Mouse (Mus musculus): Measurements from ENCODE around the gene Nek8.
"Not testable (repeated sequence)": the region's sequence is repeated elsewhere in the genome, so short reads cannot be mapped to it uniquely, and the experiment has no call there.

Gene Nek8

DNA sequence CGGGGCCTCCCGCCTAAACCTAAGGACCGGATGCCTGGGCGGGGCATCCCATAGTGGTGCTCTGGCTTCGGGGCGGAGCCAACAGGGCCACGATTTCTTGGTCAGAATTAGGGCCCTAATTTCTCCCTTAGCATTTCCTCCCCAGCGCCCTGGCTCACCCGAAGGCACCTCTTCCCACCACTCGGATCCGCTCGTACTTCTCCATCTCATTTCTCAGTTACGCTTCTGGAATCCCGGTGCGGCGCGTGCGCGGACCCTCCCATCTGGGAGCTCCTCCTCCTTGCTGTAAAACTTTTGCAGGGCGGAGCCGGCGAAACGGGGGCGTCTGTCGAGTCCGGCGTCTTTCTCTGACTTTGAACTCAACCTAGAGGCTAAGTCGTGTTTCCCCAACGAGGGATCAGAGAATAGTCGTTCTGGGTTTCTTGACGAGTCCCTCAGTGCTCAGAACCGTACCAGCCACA is at the start of gene Nek8, which contains the start of gene Tlcd1:
Gene Nek8, minus strand, starts transcription at position 274 of the 461 bp plus-strand sequence.
Gene Tlcd1, plus strand, starts transcription at position 310 of the 461 bp plus-strand sequence.
- in situ Hi-C loops (cut with MboI; ENCODE audit: low sequenced_read_pairs) = no loop called here

DNA sequence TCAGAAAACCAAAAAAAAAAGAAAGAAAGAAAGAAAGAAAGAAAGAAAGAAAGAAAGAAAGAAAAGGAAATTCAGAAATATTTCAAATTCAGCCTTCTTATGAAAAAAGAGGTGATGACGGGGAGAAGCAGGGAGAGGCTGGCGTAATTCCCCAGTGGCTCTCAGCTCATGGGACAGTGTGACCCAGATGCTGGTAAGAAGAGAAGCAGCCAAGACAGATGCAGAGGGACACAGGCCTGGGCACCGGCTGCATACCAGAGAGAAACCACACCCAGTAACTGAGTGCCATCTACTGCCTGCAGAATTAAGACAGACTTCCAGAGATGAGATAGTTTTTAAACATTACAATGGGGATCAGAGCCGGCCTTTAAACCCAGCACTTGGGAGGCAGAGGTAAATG is 47.1 kb upstream of the Nek8 start:
- in situ Hi-C loops (cut with MboI; ENCODE audit: low sequenced_read_pairs) = no loop called here

DNA sequence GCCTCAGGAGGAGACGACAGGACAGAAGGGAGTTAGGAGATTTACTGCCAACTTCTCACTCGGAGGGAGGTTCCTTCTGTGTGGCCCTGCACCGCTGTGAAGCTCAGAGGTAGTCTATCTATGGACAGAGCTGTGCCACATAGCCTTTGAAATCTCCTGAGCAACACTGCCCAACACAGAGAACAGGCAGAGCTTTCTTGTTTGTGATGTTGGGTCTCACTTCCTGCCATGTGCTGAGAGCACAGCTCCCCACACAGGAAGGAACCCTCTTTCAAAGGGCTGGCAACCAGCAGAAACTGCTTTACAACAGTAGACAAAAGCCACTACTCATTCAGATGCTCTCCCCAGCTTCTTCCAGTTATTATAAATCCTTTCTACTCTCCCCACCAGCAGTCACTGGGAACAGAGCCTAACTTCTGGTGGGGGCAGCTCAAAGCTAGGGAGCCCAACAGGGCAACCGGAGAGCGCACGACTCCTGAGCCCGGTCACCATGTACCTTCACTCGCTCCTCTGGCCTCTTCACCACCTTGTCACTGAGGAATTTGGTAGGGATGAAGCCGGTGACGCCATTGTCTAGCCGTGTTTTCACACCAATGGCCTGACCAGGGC is 39.3 kb upstream of the Nek8 start:
- in situ Hi-C loops (cut with MboI; ENCODE audit: low sequenced_read_pairs) = no loop called here

DNA sequence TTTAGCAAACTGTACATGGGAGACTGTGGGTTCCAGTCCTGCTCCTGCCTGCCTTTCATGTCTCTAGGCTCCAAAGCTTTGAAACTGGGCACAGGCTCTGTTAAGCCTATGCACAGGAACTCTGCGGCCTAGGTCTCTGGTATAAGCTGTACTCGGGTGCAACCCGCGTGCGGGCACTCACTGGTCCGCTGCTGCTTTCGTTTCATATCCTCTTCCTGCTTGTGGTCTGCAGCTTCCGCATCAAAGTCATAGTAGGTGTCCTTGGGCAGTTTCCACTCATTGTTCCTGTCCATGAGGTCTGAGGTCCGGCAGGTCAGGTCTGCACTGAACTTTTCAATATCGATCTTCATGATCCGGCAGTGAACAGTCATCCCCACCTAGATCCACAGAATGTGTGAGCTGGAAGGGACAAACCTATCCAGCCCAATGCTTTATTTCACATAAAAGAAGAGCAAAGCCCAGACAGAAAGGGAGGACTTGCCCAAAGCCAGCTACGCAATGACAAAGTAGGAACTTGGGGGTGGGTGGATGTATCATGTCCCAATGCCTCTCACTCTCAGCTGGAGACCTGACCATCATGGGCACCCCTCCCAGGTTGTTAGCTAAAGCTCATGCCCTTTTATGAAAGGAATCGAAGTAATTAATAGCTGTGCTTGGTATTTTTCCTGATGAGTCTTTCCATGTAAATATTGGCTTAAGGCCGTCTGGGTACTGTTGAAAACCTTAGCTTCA is 36.8 kb upstream of the Nek8 start:
- in situ Hi-C loops (cut with MboI; ENCODE audit: low sequenced_read_pairs) = no loop called here

DNA sequence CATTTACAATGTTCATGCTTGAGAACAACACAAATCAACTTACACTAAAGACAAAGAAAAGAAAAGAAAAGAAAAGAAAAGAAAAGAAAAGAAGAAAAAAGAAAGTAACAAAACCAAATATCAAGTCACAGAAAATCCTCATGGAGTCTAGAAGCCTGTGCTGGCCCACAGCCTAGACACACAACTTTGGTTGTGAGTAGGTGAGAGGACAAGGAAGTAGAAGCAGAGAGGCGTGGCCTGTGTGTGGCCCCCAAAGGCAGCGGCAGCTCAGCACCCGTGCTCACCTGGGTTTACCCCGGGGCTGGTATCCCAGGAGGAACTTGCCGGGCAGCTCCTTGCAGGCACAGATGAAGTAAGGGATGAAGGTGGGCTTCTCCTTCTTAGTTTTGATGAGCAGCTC is 35.0 kb upstream of the Nek8 start:
- in situ Hi-C loops (cut with MboI; ENCODE audit: low sequenced_read_pairs) = no loop called here

DNA sequence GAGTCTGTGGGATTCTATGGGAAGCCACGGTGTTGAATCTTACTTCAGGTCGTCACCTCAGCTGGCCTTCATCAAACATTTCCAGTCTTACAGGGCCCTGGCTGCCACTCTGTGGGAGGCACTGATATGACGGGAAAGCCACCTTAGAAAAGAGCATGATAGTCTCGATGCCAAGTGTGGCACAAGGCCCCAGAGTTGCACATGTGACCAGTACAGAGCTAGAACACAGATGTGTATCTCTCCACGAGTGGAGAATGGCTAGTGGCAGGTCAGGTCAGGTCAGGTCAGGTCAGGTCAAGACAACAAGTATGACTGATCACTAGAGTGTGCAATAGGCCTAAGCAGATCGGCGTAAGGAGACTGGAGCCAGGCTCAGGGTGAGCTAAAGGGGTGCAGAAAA is 34.1 kb upstream of the Nek8 start:
- in situ Hi-C loops (cut with MboI; ENCODE audit: low sequenced_read_pairs) = no loop called here

DNA sequence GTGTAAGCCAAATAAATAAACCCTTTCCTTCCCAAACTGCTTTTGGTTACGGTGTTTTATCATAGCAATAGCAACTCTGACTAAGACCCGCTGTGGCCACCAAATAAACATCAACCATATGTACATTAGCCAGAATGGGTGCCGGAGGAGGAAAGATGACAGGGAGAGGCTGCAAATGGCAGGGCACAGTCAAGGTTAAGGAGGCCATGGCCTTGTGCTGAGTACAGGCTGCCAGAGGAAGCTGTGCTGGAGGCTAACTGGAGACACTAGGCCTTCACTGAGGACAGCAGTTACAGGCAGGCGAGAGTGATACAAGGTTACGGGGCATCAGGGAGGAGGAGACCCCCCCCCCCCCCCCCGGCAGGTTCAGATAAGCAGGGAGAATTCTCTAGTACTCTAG is 33.4 kb upstream of the Nek8 start:
- in situ Hi-C loops (cut with MboI; ENCODE audit: low sequenced_read_pairs) = no loop called here

DNA sequence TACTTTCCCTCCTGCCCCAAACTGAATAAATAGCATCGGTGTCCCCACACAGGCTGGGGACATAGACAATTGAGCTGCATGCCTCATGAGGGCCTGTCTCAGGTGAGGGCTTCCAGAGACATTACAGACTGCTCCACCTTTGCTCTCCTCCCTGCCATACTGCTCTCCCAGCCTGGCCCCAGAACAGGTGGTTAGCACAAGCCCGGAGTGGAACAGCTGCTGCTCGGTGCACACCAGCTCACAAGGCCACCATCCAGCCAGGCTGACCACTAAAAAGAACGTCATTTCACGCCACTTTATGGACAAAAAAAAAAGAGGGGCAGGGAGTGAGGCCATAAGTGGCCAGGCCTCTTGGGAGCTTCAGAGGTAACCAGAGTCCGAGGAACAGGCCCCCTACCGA is 30.7 kb upstream of the Nek8 start:
- in situ Hi-C loops (cut with MboI; ENCODE audit: low sequenced_read_pairs) = no loop called here

DNA sequence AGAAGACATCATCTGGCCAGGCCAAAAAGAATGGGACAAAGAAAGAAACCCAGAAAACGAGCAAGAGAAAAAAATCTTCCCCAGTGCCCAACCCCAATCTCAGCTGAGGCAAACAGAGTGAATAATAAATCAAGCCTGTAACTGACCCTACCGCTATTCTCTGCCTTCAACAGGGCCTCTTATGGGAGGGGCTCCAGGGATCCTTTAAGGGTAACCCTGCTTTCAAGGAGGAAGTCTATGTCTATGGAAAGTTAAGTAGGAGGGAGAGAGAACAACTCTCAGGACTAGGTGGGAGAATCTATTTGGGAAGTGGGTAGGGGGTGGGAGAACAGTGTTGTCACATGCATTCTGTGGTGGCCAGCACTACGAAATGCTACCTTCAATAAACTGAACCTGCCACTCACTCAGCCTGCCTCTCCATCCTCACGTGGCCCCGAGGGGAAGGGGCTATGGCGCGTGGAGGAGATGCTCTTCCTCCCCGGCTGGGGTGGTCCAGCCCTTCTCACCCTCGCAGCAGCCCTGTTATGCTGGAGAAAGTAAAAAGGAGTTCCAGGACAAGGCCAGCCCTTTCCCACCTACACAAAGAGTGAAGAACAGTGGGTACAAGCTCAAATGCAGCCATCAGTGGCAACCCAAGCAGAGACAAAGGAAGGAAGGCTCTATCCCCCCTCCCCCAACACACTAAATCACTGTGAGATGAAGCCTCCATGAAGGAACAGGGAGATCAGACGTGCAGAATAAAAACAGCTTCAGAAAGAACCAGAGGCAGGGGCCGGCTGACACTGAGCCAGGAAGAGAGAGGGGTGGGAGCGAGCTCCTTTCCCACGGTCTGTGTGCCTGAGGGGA is 29.1 kb upstream of the Nek8 start:
- in situ Hi-C loops (cut with MboI; ENCODE audit: low sequenced_read_pairs) = no loop called here

DNA sequence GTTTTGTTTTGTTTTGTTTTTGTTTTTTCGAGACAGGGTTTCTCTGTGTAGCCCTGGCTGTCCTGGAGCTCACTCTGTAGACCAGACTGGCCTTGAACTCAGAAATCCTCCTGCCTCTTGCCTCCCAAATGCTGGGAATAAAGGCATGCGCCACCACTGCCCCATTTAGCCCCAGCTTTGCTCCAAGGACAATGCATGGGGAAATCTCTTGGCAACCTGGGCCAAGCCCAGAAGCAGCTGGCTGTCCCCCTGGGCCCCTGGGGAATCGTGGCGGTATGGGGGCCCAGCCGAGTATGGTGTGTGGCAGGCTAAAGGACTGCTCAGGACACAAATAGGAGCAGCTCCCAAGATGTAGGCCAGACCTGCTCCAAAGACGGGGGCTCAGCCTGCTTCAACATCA is 27.8 kb upstream of the Nek8 start:
- in situ Hi-C loops (cut with MboI; ENCODE audit: low sequenced_read_pairs) = no loop called here

DNA sequence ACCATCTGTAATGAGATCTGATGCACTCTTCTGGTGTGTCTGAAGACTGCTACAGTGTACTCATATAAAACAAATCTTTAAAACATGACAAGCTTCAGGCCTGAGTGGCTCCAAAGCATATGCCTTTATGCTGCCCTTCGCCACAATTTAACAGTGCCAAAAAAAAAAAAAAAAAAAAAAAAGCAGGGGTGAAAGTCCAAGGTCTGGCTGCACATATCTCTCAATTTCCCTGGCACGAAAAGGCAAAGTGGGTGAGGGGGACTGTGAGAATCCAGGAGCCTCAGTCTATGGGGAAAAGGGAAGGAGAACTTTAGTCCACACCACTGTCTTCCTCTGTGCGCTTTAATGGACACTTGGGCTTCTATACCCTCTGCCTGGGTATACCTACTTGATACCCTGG is 25.9 kb upstream of the Nek8 start:
- in situ Hi-C loops (cut with MboI; ENCODE audit: low sequenced_read_pairs) = no loop called here

DNA sequence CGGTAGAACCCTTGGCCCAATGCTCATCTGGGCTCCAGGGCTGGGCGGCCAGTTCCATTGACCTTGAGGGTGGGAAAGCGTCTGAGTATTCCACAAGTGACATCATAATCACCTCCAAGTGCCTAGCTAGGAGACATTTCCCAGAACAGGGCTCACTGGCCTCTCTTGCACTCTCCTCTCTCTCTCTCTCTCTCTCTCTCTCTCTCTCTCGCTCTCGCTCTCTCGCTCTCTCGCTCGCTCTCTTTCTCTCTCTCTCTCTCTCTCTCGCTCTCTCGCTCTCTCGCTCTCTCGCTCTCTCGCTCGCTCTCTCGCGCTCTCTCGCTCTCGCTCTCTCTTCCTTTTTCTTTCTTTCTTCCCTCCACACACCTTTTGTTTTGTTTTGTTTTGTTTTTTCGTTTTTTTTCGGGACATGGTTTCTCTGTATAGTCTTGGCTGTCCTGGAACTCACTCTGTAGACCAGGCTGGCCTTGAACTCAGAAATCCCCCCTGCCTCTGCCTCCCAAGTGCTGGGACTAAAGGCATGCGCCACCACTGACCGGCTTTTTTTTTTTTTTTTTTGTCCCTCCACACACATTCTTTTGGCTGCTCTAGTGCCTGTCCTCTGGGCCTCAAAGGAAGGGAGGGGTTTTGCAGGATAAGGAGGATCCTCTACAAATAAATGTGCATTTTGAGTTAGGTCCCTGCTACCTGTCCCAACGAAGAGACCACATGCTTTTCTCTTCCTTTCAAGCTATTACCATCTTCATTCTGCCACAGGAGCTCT is 18.8 kb upstream of the Nek8 start:
- in situ Hi-C loops (cut with MboI; ENCODE audit: low sequenced_read_pairs) = no loop called here

DNA sequence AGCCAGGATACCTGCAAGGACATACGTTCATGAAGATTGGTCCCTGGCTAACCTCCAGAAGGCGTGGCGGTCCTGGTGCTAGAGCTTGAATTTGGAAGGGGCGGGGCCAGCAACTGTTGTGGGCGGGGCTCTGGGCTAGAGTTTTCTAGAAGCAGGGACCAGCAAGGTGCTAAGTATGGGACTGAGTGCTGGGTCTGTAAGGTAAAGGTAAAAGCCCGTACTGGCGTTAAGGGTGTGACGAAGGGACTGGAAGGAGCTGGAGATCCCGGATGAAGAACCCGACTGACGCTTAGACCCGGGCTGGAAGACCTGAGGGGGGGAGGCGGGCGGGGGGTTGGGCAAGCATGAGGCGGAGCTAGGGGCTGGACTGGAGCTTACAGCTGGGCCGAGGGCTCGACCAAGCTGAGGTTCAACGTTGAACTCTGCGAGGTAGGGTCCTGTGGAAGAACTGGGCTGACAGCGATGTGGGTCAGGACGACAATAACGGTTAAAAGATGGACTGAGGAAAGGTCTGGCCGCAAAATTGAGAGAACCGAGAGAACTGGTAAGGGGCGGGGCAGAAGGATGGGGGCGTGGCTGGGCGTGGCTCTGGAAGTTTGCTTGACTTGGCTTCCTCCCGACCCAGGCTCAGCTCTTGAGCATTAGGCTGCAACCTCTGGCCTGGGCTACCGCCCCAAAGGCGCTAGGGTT is 18.1 kb upstream of the Nek8 start:
- in situ Hi-C loops (cut with MboI; ENCODE audit: low sequenced_read_pairs) = no loop called here

DNA sequence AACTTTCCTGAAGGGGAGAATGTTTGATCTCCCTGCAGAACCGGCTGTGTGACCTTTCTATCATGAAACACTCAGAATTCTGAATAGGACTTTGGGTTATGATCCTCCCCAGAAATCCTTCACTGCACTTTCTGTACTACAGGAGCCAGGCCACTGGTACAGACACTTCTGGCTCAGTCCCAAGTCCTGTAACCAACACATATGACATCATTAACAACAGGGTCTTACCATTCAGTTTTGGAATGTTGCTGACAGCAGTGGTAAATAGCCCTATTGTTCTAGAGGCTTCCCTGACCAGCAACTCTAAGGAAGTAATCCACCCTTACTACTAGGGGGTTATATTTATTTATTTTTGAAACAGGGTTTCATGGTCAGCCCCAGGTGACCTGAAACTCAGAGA is 16.6 kb upstream of the Nek8 start, which contains the start of gene Proca1:
Gene Proca1, plus strand, starts transcription at position 280 of the 400 bp plus-strand sequence.
- in situ Hi-C loops (cut with MboI; ENCODE audit: low sequenced_read_pairs) = no loop called here

DNA sequence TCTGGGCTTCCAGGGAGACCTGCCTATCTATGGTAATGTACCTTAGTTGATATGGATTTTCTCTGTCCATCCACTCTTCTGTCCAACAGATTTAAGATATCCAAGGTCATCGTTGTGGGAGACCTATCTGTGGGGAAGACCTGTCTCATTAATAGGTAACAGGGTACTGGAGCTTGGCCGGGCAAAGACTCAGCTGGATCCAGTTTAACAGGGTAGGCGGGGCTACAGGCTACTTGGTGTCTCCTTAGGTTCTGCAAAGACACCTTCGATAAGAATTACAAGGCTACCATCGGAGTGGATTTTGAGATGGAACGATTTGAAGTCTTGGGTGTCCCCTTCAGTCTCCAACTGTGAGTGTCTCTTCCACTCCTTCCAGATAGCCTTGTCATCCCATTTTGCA is 13.6 kb upstream of the Nek8 start:
- in situ Hi-C loops (cut with MboI; ENCODE audit: low sequenced_read_pairs) = no loop called here

DNA sequence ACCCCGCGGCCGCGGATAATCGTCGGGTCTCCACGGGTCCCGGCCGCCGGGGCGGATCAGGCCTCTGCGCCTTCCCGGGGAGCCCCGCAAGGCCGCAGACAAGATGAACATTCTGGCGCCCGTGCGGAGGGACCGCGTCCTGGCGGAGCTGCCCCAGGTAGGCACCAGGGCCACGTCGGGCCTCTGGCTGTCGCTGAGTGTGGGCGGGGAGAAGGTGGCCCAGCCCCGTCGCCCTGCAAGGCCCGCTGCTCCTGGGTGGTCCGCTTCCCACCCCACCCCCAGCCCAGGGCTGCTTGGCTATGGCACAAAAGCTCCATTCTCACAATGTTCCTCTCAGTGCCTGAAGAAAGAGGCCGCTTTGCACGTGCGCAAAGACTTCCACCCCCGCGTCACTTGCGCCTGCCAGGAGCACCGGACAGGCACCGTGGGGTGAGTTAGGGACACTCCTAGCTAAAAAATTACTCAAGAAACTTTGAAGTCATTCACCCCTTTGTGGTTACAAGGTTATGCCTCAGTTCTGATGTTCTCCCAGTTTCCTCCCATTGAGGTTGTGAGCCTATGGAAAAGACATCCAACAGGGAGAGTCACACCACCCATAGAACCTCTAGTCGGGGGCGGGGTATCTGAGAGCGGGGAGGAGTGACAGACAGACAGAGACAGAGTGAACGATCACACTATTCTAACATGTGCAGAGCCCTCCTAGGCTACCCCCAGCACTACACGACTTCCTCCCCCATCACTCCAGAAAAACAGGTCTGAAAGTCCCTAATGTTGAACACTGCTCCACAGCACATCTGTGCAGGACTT is 13.0 kb upstream of the Nek8 start:
- in situ Hi-C loops (cut with MboI; ENCODE audit: low sequenced_read_pairs) = no loop called here

DNA sequence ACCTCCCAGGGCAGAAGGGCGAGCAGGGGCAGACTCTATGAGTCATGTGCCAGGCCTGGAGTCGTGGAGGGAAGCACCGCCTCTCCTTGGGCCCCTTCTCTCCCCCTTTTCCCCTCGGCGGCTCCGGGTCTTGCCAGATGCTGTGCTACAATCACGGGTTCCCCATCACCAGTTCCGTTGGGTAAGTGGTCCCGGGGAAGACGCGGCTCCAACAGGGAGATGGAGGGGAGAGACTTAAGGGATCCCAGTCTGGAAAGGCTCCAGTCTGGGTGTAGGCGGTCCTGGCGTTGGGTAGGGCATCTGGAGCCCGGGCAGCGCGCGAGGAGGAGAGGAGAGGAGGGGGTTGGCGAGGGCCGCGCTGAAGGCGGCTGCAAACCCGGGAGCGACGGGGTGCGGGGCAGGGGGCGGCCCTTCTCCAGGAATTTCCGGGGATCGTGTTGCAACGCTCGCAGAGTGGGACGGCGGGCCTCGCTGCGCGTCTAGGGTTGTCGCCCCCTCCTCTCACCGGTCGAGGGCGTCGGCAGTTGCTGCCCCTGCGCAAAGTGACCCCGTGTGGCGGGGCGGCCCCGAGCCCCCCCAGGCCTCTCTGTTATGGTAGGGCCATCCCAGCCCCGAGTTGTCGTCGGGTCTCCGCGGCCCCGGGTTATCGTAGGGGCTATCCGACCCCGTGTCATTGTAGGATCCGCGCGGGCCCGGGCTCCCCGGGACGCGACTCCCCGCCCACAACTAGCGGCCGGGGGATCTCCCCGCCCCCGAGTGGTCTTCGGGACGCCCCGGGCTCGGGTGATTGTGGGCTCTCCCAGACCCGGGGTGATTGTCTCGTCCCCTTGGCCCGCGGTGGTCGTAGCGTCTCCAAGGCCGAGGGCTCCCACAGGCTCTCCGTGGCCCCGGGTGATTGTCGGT is 12.1 kb upstream of the Nek8 start, which contains the start of gene Rab34:
Gene Rab34, plus strand, starts transcription at position 100 of the 903 bp plus-strand sequence.
- in situ Hi-C loops (cut with MboI; ENCODE audit: low sequenced_read_pairs) = no loop called here

DNA sequence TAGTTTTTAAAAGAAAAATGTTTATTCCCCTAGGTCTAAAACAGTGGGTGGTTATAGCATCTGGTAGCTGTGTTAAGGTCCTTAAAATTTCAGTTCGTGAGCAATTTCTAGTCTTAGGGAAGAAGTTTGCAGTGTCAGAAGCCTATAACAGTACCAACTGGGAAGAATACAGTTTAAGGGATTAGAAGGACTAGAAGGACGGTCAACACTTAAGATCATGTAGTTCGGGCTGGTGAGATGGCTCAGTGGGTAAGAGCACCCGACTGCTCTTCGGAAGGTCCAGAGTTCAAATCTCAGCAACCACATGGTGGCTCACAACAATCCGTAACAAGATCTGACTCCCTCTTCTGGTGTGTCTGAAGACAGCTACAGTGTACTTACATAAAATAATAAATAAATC is 8.2 kb upstream of the Nek8 start:
- in situ Hi-C loops (cut with MboI; ENCODE audit: low sequenced_read_pairs) = not testable (repeated sequence)
